Mouse (Mus musculus) stomach, postnatal 0 days (tissue): ENCODE measurements at regions not wholly inside any gene's neighbourhood (a gene's known extent, or its start where the extent isn't known, plus 50 kb on each side); places are given as distances from the start of the nearest gene placed in this dataset.

ENCODE experiments used
- CTCF ChIP-seq: IDR thresholded peaks from 2 replicates; pipeline ENCODE4 v1.5.1; 2016; ENCODE audit warnings: antibody characterized with exemption, low read depth, mild to moderate bottlenecking, moderate library complexity
- EP300 ChIP-seq: optimal IDR thresholded peaks from 2 replicates; pipeline ENCODE3; 2016; ENCODE audit warnings: antibody characterized with exemption

DNA sequence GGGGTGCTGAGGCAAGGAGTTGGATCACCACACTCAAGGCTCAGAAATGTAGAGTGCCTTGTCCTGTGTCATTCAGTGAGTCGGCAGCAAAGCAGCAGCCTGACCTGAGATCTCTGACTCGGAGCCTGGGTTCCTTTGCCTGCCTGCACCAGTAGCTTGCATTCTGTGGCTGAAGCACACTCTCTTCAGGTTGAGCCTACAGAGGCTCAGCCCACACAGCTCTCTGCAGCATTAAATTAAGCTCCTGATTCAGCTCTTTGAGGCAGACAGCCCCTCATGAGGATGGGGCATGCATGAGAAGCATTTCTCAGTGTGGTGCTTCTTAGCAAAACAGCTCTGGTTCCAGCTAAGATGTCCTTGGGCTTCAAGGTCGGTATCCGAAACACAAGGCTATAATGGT is 200.8 kb downstream of the 1810013L24Rik start:
- TF ChIP-seq CTCF: no peak
- TF ChIP-seq EP300: no peak
